Mouse (Mus musculus): ENCODE measurements at regions not wholly inside any gene's neighbourhood (a gene's known extent, or its start where the extent isn't known, plus 50 kb on each side); places are given as distances from the start of the nearest gene placed in this dataset.

DNA sequence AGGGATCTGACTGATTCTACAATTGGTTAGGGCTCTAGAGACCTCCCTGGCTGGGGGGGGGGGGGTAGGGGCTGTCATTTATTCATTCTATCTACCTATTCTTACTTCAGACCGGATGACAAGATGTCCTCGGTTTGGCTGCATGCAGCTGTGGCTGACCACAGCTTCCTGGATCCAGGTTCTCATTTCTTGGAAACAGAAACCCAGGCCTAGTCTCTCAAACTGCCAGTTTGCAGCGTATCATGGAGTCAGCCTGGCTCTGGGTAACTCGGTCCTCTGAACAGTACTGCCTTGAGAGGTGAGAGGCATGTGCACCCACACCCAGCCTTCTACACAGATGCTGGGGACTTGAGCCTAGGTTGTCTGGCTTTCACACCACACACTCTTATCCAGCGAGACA, 62.1 kb upstream of the Elovl6 start:
- Histone ChIP-seq H3K36me3 (ENCODE audit: control insufficient read depth, insufficient read depth) (no peaks in the 10 kb centered on the region), H3K27me3 (ENCODE audit: control insufficient read depth, insufficient read depth, insufficient read length) (no peaks in the 10 kb centered on the region), H3K4me3 (ENCODE audit: insufficient read depth, poor library complexity, severe bottlenecking) (no peak overlapping the region), H3ac (ENCODE audit: control insufficient read depth, insufficient read length, low read depth) (no peak overlapping the region), H3K79me2 (ENCODE audit: control insufficient read depth, insufficient read depth) (no peaks in the 10 kb centered on the region), H3K79me3 (ENCODE audit: low read depth) (no peaks in the 10 kb centered on the region)
- TF ChIP-seq MYOG (IDR thresholded peaks at IDR 0.05; ENCODE audit: control insufficient read depth, extremely low read depth, insufficient read length) (no peak), MYOD1 (IDR thresholded peaks at IDR 0.05; ENCODE audit: control insufficient read depth, insufficient read length, low read depth) (no peak), USF1 (IDR thresholded peaks at IDR 0.05; ENCODE audit: low read depth) (no peak), FOSL1 (IDR thresholded peaks at IDR 0.05; ENCODE audit: insufficient read depth, low read length, poor library complexity, severe bottlenecking) (no peak), MAX (IDR thresholded peaks at IDR 0.05) (no peak), CEBPB (IDR thresholded peaks at IDR 0.05; ENCODE audit: low read depth) (no peak), CTCF (IDR thresholded peaks at IDR 0.05; ENCODE audit: control insufficient read depth, insufficient read depth, insufficient read length) (no peak)

DNA sequence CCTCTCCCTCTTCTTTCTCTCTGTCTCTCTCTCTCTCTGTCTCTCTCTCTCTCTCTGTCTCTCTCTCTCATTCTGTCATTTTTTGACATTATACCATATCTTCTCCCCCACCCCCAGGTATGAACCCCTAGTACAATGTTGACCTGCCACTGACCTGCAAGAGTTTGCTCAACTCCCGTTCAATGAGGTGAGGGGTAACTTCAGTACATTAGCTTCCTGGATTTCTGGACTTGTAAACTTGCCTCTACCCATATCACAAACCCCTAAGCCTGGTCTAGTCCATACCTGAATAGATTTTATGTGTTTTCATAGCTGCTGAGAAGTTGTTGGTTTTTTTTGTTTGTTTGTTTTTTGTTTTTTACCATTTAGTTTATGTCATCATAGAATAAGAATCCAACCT, 60.8 kb upstream of the Elovl6 start:
- Histone ChIP-seq H3K79me3 (ENCODE audit: low read depth) (no peaks in the 10 kb centered on the region), H3ac (ENCODE audit: control insufficient read depth, insufficient read length, low read depth) (no peak overlapping the region), H3K79me2 (ENCODE audit: control insufficient read depth, insufficient read depth) (no peaks in the 10 kb centered on the region), H3K4me3 (ENCODE audit: insufficient read depth, poor library complexity, severe bottlenecking) (no peak overlapping the region), H3K27me3 (ENCODE audit: control insufficient read depth, insufficient read depth, insufficient read length) (no peaks in the 10 kb centered on the region), H3K36me3 (ENCODE audit: control insufficient read depth, insufficient read depth) (no peaks in the 10 kb centered on the region)
- TF ChIP-seq MYOG (IDR thresholded peaks at IDR 0.05; ENCODE audit: control insufficient read depth, extremely low read depth, insufficient read length) (no peak), USF1 (IDR thresholded peaks at IDR 0.05; ENCODE audit: low read depth) (no peak), CTCF (IDR thresholded peaks at IDR 0.05; ENCODE audit: control insufficient read depth, insufficient read depth, insufficient read length) (no peak), FOSL1 (IDR thresholded peaks at IDR 0.05; ENCODE audit: insufficient read depth, low read length, poor library complexity, severe bottlenecking) (no peak), MYOD1 (IDR thresholded peaks at IDR 0.05; ENCODE audit: control insufficient read depth, insufficient read length, low read depth) (no peak)

DNA sequence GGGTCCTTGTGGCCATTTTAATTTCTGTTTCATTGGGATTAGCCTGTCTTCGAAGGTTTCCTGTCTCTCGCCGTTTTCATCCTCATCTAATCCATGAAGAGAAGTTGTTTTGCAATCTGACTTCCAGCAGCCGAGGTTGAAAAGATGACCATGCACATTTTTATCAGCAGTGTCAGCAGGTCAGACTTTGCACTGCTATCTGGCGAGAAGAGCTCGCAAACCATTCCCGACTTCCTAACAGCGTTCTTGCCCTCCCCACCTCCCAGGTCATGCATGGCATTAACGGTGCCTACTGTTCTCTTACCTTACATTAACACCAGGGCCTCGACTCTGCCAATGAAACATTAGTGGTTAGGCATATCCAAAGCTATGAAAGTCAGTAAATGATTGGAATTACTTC, 60.1 kb upstream of the Elovl6 start:
- Histone ChIP-seq H3ac (ENCODE audit: control insufficient read depth, insufficient read length, low read depth) (no peak overlapping the region), H3K36me3 (ENCODE audit: control insufficient read depth, insufficient read depth) (no peaks in the 10 kb centered on the region), H3K79me3 (ENCODE audit: low read depth) (no peaks in the 10 kb centered on the region), H3K27me3 (ENCODE audit: control insufficient read depth, insufficient read depth, insufficient read length) (no peaks in the 10 kb centered on the region), H3K4me3 (ENCODE audit: insufficient read depth, poor library complexity, severe bottlenecking) (no peak overlapping the region), H3K79me2 (ENCODE audit: control insufficient read depth, insufficient read depth) (no peaks in the 10 kb centered on the region)
- TF ChIP-seq MYOD1 (IDR thresholded peaks at IDR 0.05; ENCODE audit: control insufficient read depth, insufficient read length, low read depth) (no peak), MAX (IDR thresholded peaks at IDR 0.05) (no peak)

GRCm38 (mm10) chr3:129474451-129474850, 57.7 kb upstream of the Elovl6 start:
- Histone ChIP-seq H3K79me2 (ENCODE audit: control insufficient read depth, insufficient read depth) (no peaks in the 10 kb centered on the region), H3ac (ENCODE audit: control insufficient read depth, insufficient read length, low read depth) (no peak overlapping the region), H3K36me3 (ENCODE audit: control insufficient read depth, insufficient read depth) (no peaks in the 10 kb centered on the region), H3K79me3 (ENCODE audit: low read depth) (no peaks in the 10 kb centered on the region), H3K27me3 (ENCODE audit: control insufficient read depth, insufficient read depth, insufficient read length) (no peaks in the 10 kb centered on the region), H3K4me3 (ENCODE audit: insufficient read depth, poor library complexity, severe bottlenecking) (no peak overlapping the region)
- TF ChIP-seq CEBPB (IDR thresholded peaks at IDR 0.05; ENCODE audit: low read depth): no peak

GRCm38 (mm10) chr3:129476250-129476649, 55.9 kb upstream of the Elovl6 start:
- Histone ChIP-seq H3ac (ENCODE audit: control insufficient read depth, insufficient read length, low read depth) (no peak overlapping the region), H3K4me3 (ENCODE audit: insufficient read depth, poor library complexity, severe bottlenecking) (no peak overlapping the region), H3K79me3 (ENCODE audit: low read depth) (no peaks in the 10 kb centered on the region), H3K27me3 (ENCODE audit: control insufficient read depth, insufficient read depth, insufficient read length) (no peaks in the 10 kb centered on the region), H3K36me3 (ENCODE audit: control insufficient read depth, insufficient read depth) (no peaks in the 10 kb centered on the region), H3K79me2 (ENCODE audit: control insufficient read depth, insufficient read depth) (no peaks in the 10 kb centered on the region)
- TF ChIP-seq FOSL1 (IDR thresholded peaks at IDR 0.05; ENCODE audit: insufficient read depth, low read length, poor library complexity, severe bottlenecking): no peak
- TF ChIP-seq MYOD1 (IDR thresholded peaks at IDR 0.05; ENCODE audit: control insufficient read depth, insufficient read length, low read depth): no peak
- TF ChIP-seq CTCF (IDR thresholded peaks at IDR 0.05; ENCODE audit: control insufficient read depth, insufficient read depth, insufficient read length): no peak
- TF ChIP-seq MAX (IDR thresholded peaks at IDR 0.05): no peak
- TF ChIP-seq USF1 (IDR thresholded peaks at IDR 0.05; ENCODE audit: low read depth): no peak
- TF ChIP-seq CEBPB (IDR thresholded peaks at IDR 0.05; ENCODE audit: low read depth): no peak
- no peak for TF ChIP-seq MYOG (IDR thresholded peaks at IDR 0.05; ENCODE audit: control insufficient read depth, extremely low read depth, insufficient read length)

- H3K36me3 ChIP-seq (ENCODE audit: control insufficient read depth, insufficient read depth): no peaks in the 10 kb centered on the region
- H3K79me3 ChIP-seq (ENCODE audit: low read depth): no peaks in the 10 kb centered on the region
- H3ac ChIP-seq (ENCODE audit: control insufficient read depth, insufficient read length, low read depth): no peak overlapping the region
- no peak overlapping the region for H3K4me3 ChIP-seq (ENCODE audit: insufficient read depth, poor library complexity, severe bottlenecking)
- no peaks in the 10 kb centered on the region for H3K79me2 ChIP-seq (ENCODE audit: control insufficient read depth, insufficient read depth)
- TF ChIP-seq FOSL1 (IDR thresholded peaks at IDR 0.05; ENCODE audit: insufficient read depth, low read length, poor library complexity, severe bottlenecking): no peak
- no peak for TF ChIP-seq CEBPB (IDR thresholded peaks at IDR 0.05; ENCODE audit: low read depth)
- TF ChIP-seq MAX (IDR thresholded peaks at IDR 0.05): no peak
- TF ChIP-seq USF1 (IDR thresholded peaks at IDR 0.05; ENCODE audit: low read depth): no peak
- no peak for TF ChIP-seq CTCF (IDR thresholded peaks at IDR 0.05; ENCODE audit: control insufficient read depth, insufficient read depth, insufficient read length)
- no peak for TF ChIP-seq MYOD1 (IDR thresholded peaks at IDR 0.05; ENCODE audit: control insufficient read depth, insufficient read length, low read depth)
- no peak for TF ChIP-seq MYOG (IDR thresholded peaks at IDR 0.05; ENCODE audit: control insufficient read depth, extremely low read depth, insufficient read length)
- no peaks in the 10 kb centered on the region for H3K27me3 ChIP-seq (ENCODE audit: control insufficient read depth, insufficient read depth, insufficient read length)
Measured at GRCm38 (mm10) chr3:129478093-129478492, 54.1 kb upstream of the Elovl6 start.

Data from C2C12 (cell line).